Mouse (Mus musculus) 3134 (cell line): ENCODE results near the gene Cldn5.

Experiments
- DNase-seq: peaks from one replicate; pipeline ENCODE4 v3.0.0-alpha.2; 2011; ENCODE audit warnings: low spot score; ENCODE audit not compliant: insufficient read length; ENCODE audit errors: extremely low read depth

Gene Cldn5

GRCm38 (mm10) chr16:18776556-18777100, at the start of gene Cldn5:
Gene Cldn5 (plus strand): TSS chr16:18776847.
- DNase-seq = no peak

GRCm38 (mm10) chr16:18727536-18728499, 48.8 kb upstream of the Cldn5 start:
- no peak for DNase-seq

- no peak for DNase-seq
Observed at GRCm38 (mm10) chr16:18729185-18729584, 47.5 kb upstream of the Cldn5 start.

DNA sequence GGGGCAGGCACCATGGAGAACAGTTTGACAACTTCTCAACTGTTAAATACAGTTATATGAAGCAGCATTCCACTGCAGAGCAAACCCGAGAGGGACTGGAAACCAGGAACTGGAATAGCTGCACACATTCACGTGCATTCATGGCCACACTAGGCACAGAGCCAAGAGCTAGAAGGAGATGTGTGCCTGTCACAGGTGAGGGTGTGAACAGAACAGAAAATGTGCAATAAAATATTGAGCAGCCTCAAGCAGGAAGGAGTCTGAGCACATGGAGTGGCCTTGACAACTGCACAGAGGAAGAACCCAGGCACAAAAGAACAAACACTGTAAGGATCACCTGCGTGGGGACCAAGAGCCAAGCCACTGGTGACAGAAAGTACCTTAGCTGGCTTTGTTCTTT, 46.0 kb upstream of the Cldn5 start:
- no peak for DNase-seq

DNA sequence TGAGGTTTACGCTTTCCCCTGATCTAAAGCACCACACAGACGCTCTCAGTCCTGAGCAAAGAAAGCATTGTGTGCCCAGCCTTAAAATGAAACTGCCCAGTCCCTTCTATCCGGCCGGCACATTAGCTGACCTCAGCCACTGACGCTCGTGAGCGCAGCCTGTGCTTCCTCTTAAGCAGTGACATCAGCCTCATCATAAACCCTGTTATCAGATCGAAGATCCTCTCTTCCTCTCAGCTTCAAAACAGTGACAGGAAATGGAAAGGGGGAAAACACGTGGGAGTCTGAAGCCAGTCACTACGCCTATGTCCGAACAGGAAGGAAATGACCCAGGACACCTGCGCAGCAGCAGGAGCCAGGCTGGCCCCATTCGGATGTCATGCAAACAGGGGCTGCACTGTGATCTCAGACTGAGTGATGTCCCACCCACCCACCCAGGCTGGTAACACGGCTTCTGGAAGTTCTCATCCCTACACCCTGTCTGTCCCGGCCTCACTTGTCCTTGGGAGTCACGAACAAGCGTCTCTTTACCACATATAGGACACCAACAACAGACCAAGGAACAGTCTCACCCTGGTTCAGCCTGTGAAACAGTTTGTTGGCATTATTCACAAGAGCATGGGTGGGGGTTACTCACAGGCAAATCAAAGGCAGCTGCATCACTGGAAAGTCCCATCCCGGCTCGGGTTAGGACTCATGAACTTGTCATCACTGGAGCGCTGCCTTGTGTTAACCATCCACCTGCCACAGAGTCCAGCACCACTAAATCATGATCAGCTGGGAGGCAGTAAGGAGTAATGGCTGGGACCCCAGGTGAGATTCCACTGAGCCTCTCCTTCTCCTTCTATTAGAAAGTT, 43.3 kb upstream of the Cldn5 start:
- peak; percentile 32 for DNase-seq

DNA sequence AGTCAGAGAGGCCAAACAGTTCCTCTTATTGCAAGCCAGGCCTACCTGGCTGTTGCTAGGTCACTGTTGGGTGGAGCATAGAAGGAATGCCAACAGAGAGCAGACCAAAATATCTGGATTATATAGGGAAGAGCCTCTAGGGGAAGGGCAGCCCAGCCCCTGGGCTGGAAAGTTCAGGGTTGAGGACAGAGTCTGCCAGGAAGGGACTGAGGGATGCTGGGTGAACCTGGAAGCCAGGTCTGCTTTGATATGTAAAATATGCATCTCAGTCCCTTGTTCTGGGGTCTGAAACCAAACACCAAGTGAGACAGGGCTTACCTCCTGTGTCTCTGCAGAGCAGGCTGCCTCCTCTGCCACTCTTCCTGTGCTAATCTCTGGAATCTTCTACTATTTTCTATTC, 38.3 kb upstream of the Cldn5 start:
- no peak for DNase-seq

DNA sequence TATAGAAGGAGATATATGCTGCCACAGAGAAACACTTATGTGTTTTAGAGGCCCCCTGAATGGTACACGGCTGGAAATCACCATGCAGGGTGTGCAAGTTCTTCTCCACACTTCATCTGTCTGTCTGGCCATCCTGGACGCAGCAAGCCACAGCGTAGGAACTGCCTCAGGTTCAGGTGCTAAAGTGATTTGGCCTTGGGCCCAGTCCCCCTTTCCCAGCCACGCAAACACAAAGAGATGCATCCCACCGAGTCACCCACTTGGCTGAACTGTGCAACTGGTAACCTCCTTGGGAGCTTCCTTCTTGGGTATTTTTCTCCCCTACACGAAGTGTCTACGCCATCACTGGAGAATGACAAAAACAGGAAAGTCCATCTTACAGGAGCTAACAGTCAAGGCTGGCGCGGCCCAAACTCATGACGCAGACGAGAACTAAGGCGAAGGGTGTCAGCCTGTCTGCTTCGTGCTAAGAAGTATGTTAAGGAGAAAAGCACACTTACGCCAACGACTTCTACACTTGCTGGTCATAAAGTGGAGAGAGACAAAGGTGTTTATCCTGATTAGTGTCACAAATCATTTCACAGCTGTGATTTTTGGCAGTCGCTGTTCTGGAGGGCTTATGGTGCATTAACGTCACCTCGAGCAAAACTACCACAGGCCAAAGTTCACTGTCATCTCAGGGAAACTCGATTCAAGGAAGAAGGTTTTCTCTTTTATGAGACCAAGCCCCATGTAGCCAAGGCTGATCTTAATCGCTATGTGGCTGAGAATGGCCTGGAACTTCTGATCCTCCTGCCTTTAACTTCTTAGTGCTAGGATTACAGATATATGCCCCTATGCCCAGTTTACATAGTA, 30.2 kb upstream of the Cldn5 start:
- DNase-seq = no peak

GRCm38 (mm10) chr16:18751101-18751500, 25.5 kb upstream of the Cldn5 start:
- no peak for DNase-seq

- DNase-seq = no peak
Observed at GRCm38 (mm10) chr16:18751885-18752499, 24.7 kb upstream of the Cldn5 start.

GRCm38 (mm10) chr16:18761734-18762133, 14.9 kb upstream of the Cldn5 start:
- DNase-seq = no peak

DNA sequence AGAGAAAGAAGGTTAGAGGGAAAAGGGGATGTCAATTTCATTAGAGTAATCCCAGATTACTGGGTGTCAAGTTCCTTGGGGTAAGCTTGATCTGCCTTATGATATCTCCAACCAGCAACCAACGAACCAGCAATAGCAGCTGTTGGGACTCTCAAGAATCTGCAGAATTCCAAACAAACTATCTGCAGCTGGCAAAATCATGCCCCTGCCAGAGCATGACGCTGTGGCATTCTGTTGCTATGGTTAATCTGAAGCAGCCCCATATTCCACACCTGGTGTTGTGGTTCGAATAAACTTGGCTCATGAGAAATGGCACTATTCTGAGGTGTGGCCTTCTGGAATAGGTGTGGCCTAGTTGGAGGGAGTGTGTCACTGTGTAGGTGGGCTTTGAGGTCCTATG, 13.7 kb upstream of the Cldn5 start:
- no peak for DNase-seq

DNA sequence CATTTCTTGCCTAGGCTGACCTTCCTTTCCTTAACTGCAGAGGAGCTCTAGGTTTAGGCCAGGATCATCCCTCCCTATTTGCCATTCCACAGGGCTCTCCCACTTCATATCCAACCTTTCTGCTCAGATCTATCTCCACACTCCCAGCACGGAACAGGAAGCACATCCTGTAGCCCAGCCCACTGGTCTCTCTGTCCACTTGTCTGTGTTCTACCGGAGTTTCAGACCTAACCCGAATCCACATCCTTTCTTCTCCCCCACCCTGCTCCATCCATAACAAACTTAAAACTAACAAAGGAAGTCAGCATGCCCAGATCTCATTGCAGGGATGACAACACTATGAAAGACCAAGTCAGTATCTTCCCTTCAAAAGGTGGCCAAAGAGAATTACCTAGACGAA, 10.3 kb upstream of the Cldn5 start:
- no peak for DNase-seq

GRCm38 (mm10) chr16:18769501-18769900, 7.1 kb upstream of the Cldn5 start:
- DNase-seq = no peak

GRCm38 (mm10) chr16:18773936-18774335, 2.7 kb upstream of the Cldn5 start:
- DNase-seq = no peak

DNA sequence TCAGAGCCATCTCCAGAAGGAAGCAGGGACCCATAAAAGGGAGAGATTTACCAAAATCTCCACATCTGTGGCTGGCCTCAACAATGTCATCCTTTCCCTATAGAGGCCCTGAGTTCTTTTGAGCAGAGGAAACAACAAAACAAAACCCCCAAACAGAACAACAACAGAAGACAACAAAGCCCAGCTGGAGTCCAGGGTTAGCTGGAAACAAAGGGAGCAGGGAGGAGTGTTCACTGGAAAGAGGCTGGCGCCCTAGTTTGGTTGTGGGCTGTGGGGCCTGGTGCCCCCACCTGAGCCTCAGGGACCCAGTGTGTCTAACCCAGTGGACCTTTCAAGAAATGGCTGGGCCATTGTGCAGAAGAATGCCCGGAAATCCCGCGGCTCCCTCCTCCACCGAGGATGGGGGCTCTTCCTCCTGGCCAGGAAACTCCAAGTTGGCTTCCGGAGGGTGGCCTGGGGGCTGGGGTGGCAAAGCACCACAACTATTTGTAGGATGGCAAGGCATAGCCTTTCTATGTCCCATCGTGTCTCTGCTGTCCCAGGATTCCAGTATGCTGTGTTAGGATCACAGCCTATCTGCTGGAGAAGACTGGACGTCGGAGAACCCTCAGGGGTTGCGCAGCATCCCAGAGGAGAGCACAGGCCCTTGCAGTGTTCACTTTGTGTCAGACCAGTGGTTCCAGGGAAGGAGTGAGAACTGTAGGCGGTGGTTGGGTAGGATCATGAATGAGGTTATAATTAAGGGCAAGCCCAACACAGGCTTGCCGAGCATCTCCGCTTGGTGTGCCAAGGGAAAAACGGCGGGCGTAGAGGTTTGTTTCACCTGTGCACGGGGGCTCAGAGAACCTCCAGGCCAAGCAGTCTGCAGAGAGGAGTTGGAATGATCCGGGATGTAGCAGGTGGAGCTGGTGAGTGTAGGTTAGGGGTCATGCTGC, 759 bp upstream of the Cldn5 start:
- DNase-seq = no peak

GRCm38 (mm10) chr16:18777101-18778080, 744 bp downstream of the Cldn5 start:
- DNase-seq = no peak

GRCm38 (mm10) chr16:18778461-18778860, 1.8 kb downstream of the Cldn5 start:
- DNase-seq = no peak

- no peak for DNase-seq
Observed at GRCm38 (mm10) chr16:18781810-18782209, 5.2 kb downstream of the Cldn5 start.
